Mouse (Mus musculus) stomach, postnatal 0 days (tissue): ENCODE measurements around the gene Panx3.

Experiments
- CTCF ChIP-seq: IDR thresholded peaks from 2 replicates; pipeline ENCODE4 v1.5.1; 2016; ENCODE audit warnings: antibody characterized with exemption, low read depth, mild to moderate bottlenecking, moderate library complexity
- EP300 ChIP-seq: optimal IDR thresholded peaks from 2 replicates; pipeline ENCODE3; 2016; ENCODE audit warnings: antibody characterized with exemption

DNA sequence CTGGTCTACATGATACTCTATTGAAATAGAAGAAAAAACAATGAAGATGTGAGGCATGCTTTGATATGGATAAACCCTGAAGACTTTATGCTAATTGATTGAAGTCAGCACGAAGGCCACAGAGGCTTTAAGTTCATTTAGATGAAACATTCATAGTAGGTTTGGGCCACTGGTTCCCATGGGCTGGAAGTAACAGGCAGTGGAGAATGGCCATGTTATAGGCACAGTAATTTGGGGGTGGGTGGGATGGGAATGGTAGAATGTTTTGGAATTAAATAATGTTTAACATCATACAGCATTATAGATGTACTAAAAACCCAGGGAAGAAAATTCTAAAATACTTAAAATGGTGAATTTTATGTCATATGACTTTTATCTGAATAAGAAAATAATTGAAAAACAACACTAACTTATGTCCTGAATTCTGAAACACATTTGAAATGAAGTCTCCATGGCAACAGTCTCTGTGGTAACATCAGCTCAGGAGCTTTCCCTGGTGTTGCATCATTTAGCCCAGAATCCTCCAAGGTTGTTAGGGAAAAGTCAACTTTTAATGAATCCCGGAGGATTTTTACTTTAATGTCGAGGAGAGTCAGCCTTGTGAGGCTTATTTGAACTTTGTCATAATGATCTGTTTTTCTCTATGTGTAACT, 18.4 kb upstream of the Panx3 start:
- TF ChIP-seq CTCF (no peak), EP300 (no peak)
